Mouse (Mus musculus): ENCODE results near the gene Rnf185. TPM values are rescaled to one million over a fixed set of nuclear protein-coding genes. Genes with fewer than 3 reads are reported as not detected.
A peak's percentile ranks its signal among the peaks of the same experiment; 100 is the strongest.

The Rnf185 gene
- total RNA-seq (2021): 10 to 100 TPM; 27.9 to 28.0 TPM

GRCm38 (mm10) chr11:3452167-3452639 lies at the start of gene Rnf185:
Rnf185 (minus strand) TSS chr11:3452363.
- intact Hi-C loops (cut with DNase I): loop anchor here (2.0 to 5.0 kb wide), 2 partner anchors 43 to 120 kb away; partner anchors contain the start of genes Limk2 and Pik3ip1
- DNase-seq: peak; percentile 95

GRCm38 (mm10) chr11:3497296-3497695 lies 45.1 kb upstream of the Rnf185 start:
- intact Hi-C loops (cut with DNase I): no loop called here
- DNase-seq: no peak

- DNase-seq: no peak
- intact Hi-C loops (cut with DNase I): no loop called here
Observed at GRCm38 (mm10) chr11:3496756-3497155, 44.6 kb upstream of the Rnf185 start.

DNA sequence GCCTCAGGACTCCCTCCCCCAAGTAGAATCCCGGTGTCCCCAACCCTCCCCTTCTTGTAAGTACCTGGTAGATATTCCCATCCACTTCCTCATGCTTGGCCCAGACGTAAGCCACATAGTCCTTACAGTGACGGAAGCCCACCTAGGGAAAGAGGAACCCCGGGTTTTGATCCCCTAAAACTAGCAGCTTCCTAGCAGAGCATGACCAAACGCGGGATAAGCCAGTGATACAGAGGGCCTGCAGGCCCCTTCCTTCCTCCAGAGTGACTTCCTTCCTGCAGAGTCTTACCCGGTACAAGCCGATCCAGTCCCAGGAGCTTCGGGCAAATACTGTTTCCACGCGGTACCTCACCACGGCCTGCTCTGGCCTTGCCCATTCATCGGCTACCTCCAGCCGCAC lies 43.3 kb upstream of the Rnf185 start:
- intact Hi-C loops (cut with DNase I): no loop called here
- DNase-seq: no peak

GRCm38 (mm10) chr11:3494857-3495256 lies 42.7 kb upstream of the Rnf185 start:
- intact Hi-C loops (cut with DNase I): no loop called here
- DNase-seq: no peak

DNA sequence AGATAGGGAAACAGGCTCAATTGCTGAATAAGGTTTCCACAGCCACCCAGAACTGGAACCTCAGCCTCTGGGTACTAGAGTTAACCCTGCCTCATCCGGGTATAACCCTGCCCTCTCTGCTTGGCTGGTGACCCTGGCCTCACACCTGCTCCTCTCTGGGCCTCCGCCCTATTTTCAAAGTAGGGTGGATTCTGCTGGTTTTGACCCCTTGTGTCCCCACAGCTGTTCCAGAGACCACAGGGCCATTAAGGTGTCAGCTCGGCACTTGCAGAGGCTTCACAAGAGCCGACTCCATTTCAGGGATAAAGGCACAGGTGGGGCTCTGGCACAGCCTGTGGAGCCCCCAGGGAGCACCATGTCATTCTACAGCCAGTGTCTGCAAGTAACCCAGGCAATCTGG lies 40.6 kb upstream of the Rnf185 start:
- no peak for DNase-seq
- intact Hi-C loops (cut with DNase I): no loop called here

DNA sequence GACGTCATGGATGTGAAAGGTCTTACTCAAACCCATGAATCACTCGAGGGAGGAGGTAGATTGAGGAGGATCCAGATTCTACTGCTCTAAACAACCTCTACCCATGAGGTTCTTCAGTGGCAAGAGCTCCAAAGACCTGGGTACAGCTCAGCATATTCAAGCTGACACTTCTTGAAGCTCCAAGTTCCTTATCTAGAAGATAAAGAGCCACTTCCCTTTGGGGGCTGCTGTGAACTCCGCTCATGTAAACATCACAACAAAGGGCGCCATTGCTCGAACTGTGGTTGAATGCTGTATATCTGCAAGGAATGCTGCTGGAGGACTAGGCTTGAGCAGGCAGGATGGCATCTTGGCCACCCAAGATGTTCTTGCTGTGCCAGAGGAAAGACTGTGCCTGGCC lies 36.9 kb upstream of the Rnf185 start:
- intact Hi-C loops (cut with DNase I): no loop called here
- no peak for DNase-seq

- intact Hi-C loops (cut with DNase I): no loop called here
- no peak for DNase-seq
Observed at GRCm38 (mm10) chr11:3487952-3488570, 35.9 kb upstream of the Rnf185 start, which contains the start of gene Pla2g3. Pla2g3 (plus strand) TSS chr11:3488284.

DNA sequence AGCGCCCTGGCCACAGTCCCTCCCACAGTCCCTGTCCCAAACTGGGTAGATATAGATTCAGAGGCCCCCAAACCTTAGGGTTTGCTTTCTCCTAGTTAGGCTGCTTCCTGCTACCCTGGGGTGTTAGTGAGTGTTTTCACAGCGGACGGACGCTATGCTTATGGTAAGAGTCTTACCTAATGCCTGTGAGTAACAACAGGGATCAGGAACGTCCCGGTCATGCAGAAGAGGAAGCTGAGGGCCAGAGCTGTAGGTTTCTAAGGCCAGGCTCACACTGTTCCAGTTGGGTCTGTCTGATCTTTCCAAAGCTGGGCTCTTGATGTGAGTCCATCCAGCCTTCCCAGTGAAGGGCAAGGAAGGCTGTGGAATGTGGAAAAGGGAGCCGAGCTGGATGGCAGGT lies 34.2 kb upstream of the Rnf185 start:
- DNase-seq: no peak
- intact Hi-C loops (cut with DNase I): no loop called here

GRCm38 (mm10) chr11:3483980-3484642 lies 31.9 kb upstream of the Rnf185 start:
- intact Hi-C loops (cut with DNase I): no loop called here
- DNase-seq: no peak

DNA sequence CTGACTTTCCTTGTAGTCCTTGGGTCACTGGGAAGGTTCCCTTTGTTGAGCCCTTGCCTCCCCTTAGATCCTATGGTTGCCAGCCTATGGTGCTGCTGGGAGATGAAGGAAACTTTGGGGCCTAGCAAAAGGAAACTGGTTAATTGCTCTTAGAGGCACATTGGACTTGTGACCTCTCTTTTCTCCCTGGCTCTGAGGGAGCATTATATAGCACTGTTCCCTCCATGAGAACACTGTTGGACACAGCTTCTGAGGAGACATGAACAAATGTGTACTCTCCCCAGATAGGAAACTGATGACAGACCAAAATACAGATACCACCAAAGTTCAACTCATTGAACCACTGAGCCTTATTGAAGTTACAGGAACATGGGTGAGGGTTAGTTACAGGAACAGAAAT lies 23.3 kb upstream of the Rnf185 start:
- no peak for DNase-seq
- intact Hi-C loops (cut with DNase I): no loop called here

GRCm38 (mm10) chr11:3474480-3475115 lies 22.4 kb upstream of the Rnf185 start:
- intact Hi-C loops (cut with DNase I): no loop called here
- peak; percentile 18 to 39 for DNase-seq

DNA sequence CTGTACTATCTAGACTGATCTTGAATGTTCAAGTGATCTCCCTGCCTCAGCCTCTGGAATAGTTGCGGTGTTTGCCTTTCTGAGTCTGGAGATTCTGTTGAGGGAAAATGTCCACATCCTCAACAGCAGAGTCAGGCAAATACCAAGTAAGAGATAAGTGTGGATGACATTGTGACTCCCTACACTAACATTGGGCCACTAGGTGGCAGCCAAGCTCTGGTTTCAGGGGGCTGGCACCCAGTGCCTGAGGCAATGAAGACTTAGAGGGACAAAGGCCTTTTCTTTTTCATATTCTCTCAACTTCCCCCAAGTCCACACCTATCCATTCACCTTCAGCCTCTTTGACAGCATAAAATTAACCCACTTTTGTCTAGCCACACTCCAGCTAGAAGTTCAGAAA lies 20.3 kb upstream of the Rnf185 start:
- intact Hi-C loops (cut with DNase I): loop anchor here (1.0 to 2.0 kb wide), 4 partner anchors 42 to 314 kb away; partner anchors contain the start of gene Selenom

GRCm38 (mm10) chr11:3471448-3471850 lies 19.3 kb upstream of the Rnf185 start:
- intact Hi-C loops (cut with DNase I): no loop called here
- no peak for DNase-seq

More for the DNA sequence above, 20.3 kb upstream of the Rnf185 start:
- peak; percentile 88 to 93 for DNase-seq

DNA sequence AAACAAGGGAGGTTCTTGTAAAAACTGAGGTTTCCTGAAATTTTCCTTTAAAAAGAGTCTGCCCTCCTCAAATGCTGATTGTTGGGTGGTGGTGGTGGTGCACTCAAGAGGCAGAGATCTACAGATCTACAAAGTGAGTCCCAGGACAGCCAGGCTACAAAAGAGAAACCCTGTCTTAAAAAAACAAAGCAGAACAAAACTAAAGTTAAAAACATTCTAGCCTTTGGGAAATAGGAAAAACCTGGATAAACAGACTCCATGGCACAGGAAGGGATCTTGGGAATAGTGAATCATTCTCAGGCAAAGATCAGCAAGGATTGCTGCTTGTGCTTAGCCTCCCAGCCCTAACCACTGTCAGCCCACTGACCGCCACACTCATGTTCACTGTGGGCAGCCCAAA lies 10.7 kb upstream of the Rnf185 start:
- intact Hi-C loops (cut with DNase I): no loop called here

DNA sequence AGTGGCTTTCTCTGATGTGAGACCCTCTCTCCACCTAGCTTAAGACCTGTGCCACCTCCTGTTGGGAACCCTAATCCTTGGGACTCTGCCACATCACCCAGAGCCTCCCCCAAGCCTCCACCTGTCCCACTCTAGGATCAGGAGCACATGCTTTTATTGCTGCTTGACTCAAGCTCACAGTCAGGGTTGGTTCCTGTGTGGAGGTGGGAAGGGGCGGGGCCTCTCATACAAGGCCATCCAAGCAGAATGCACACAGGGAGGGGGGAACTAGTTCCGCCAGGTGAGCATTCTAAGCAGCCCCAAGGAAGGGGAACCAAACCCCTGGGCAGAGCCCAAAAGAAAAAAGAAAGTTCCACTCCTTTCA lies 6.9 kb upstream of the Rnf185 start:
- DNase-seq: no peak
- intact Hi-C loops (cut with DNase I): loop anchor here (5.0 kb wide), 1 partner anchor 53 kb away; the partner anchor contains the start of gene Selenom

More for the DNA sequence above, 10.7 kb upstream of the Rnf185 start:
- DNase-seq: no peak

DNA sequence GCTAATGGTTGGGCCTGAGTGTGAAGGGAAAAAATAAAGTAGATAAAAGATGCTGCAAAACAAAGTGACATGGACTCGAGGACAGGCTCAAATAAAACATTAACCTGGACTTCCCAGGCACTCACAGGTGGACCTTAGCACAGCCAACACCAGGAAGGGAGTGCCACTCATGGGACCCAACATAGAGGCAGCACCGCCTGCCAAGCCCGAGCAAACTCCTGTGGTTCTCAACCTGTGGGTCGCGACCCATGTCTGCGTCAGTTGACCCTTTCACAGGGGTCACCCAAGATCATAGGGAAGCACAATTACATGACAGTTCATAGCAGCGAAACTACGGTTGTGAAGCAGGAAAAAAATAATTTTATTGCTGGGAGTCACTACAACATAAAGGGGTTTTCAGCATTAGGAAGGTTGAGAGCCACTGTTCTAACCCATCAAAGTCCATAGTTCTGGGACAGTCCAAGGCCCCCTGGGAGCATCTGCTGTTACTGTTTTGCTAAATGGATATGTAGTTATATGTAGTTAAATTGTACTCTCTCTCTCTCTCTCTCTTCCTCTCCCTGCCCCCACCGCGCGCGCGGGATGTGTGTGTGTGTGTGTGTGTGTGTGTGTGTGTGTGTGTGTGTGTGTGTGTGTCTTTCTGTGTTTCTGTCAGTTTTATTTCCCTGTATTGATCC lies 6.4 kb upstream of the Rnf185 start:
- intact Hi-C loops (cut with DNase I): loop anchor here (5.0 kb wide), 1 partner anchor 54 kb away; the partner anchor contains the start of gene Selenom
- no peak for DNase-seq

- peak; percentile 61 to 76 for DNase-seq
- intact Hi-C loops (cut with DNase I): loop anchor here (5.0 kb wide), 1 partner anchor 56 kb away; the partner anchor contains the start of gene Selenom
Observed at GRCm38 (mm10) chr11:3456354-3456753, 4.2 kb upstream of the Rnf185 start.

DNA sequence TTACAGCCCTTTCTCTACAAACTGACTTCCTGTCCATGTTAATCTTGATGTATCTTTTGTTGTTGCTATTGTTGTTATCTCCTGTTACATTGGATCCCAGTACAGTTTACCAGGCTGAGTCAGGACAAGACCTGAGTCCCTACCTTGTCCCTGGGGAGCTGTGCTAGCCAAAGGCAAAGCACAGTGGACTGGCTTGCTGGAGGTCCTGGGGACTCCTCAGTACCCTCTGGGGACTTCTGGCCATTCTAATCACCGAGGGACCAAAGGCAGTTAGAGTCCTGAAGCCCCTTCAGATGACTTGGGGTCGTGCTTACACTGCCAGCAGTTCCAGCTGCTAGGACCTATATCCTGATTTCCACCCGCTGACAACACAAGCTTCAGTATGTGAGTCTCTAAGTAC lies 2.3 kb upstream of the Rnf185 start:
- no peak for DNase-seq
- intact Hi-C loops (cut with DNase I): loop anchor here (5.0 kb wide), 1 partner anchor 122 kb away; the partner anchor contains the start of gene Pik3ip1

- intact Hi-C loops (cut with DNase I): loop anchor here (2.0 to 5.0 kb wide), 2 partner anchors 45 to 121 kb away; partner anchors contain the start of genes Limk2 and Pik3ip1
- no peak for DNase-seq
Observed at GRCm38 (mm10) chr11:3453467-3453866, 1.3 kb upstream of the Rnf185 start.

DNA sequence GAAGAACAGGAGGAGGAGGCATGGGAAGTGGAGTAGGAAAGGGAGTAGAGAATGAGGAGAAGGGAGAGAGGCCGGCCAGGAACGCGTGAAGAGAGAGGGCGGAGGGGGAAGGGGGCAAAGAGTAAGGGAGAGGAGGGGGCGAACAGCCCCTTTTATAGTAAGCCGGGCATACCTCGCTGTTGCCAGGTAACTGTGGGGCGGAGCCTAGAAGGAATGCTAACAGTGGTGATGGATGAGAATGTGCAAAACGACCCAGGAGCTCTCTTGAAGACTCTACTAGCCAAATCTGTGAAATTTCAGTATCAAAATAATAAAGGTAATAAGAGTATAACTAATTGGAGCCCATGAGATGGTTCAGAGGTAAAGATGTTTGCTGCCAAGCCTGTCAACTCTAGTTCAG lies 606 bp upstream of the Rnf185 start:
- intact Hi-C loops (cut with DNase I): loop anchor here (2.0 to 5.0 kb wide), 2 partner anchors 44 to 120 kb away; partner anchors contain the start of genes Limk2 and Pik3ip1
- DNase-seq: no peak
